Mouse (Mus musculus): ENCODE results near the gene Hscb. TPM values are rescaled to one million over a fixed set of nuclear protein-coding genes. Genes with fewer than 3 reads are reported as not detected.
"Not testable (repeated sequence)": the region's sequence is repeated elsewhere in the genome, so short reads cannot be mapped to it uniquely, and the experiment has no call there.

The Hscb gene
- total RNA-seq (2021), result 10 to 100 TPM in 1 of 2 experiments, 1 to 10 TPM in 1; 9.7 to 12.5 TPM
- long read RNA-seq, experiment 1, transcript Hscb-201 (6 exons, 804 nt), result major isoform, 9 of 14 reads
- long read RNA-seq, experiment 1, partial matches to known transcripts, result 4 of 14 reads
- long read RNA-seq, experiment 1, other reads (novel, unspliced or antisense), result 1 of 14 reads
- long read RNA-seq, experiment 2, transcript Hscb-201 (6 exons, 804 nt), result major isoform, 9 of 14 reads
- long read RNA-seq, experiment 2, partial matches to known transcripts, result 2 of 14 reads
- long read RNA-seq, experiment 2, other reads (novel, unspliced or antisense), result 2 of 14 reads

- DNase-seq, result peak; percentile 96
Observed at GRCm38 (mm10) chr5:110839678-110840365, at the start of gene Hscb, which contains the start of gene Chek2. Gene Hscb, minus strand, starts transcription at chr5:110839777. Gene Chek2, plus strand, starts transcription at chr5:110839979.

GRCm38 (mm10) chr5:110888596-110888995 lies 49.0 kb upstream of the Hscb start:
- DNase-seq, result no peak

- peak; percentile 87 for DNase-seq
Observed at GRCm38 (mm10) chr5:110879584-110880374, 40.2 kb upstream of the Hscb start, which contains the start of gene Ttc28. Gene Ttc28, plus strand, starts transcription at chr5:110879803.

GRCm38 (mm10) chr5:110879042-110879441 lies 39.5 kb upstream of the Hscb start:
- no peak for DNase-seq

- DNase-seq, result not testable (repeated sequence)
Observed at GRCm38 (mm10) chr5:110878526-110878925, 38.9 kb upstream of the Hscb start.

- DNase-seq, result no peak
Observed at GRCm38 (mm10) chr5:110877666-110878505, 38.3 kb upstream of the Hscb start.

- DNase-seq, result no peak
Observed at GRCm38 (mm10) chr5:110875286-110875685, 35.7 kb upstream of the Hscb start.

- DNase-seq, result no peak
Observed at GRCm38 (mm10) chr5:110874711-110875110, 35.1 kb upstream of the Hscb start.

GRCm38 (mm10) chr5:110873160-110873559 lies 33.6 kb upstream of the Hscb start:
- DNase-seq, result no peak

- DNase-seq, result no peak
Observed at GRCm38 (mm10) chr5:110869242-110869669, 29.7 kb upstream of the Hscb start.

- no peak for DNase-seq
Observed at GRCm38 (mm10) chr5:110868460-110868859, 28.9 kb upstream of the Hscb start.

GRCm38 (mm10) chr5:110860445-110860844 lies 20.9 kb upstream of the Hscb start:
- DNase-seq, result no peak

GRCm38 (mm10) chr5:110859013-110859650 lies 19.6 kb upstream of the Hscb start:
- peak; percentile 69 for DNase-seq

GRCm38 (mm10) chr5:110857091-110857490 lies 17.5 kb upstream of the Hscb start:
- no peak for DNase-seq

- no peak for DNase-seq
Observed at GRCm38 (mm10) chr5:110852990-110853389, 13.4 kb upstream of the Hscb start.

- DNase-seq, result no peak
Observed at GRCm38 (mm10) chr5:110841046-110841862, 1.7 kb upstream of the Hscb start.

- no peak for DNase-seq
Observed at GRCm38 (mm10) chr5:110840465-110840864, 888 bp upstream of the Hscb start.

GRCm38 (mm10) chr5:110839038-110839677 lies 419 bp downstream of the Hscb start:
- DNase-seq, result no peak

- DNase-seq, result not testable (repeated sequence)
Observed at GRCm38 (mm10) chr5:110838016-110838415, 1.6 kb downstream of the Hscb start.

- DNase-seq, result peak; percentile 31
Observed at GRCm38 (mm10) chr5:110835959-110836358, 3.6 kb downstream of the Hscb start.

Measured in gastrocnemius, postnatal 25 days (tissue).